Mouse (Mus musculus): ENCODE results near the gene Ift57. TPM values are rescaled to one million over a fixed set of nuclear protein-coding genes. Genes with fewer than 3 reads are reported as not detected.

Ift57 gene
- polyA plus RNA-seq, 2 experiments = 2.0 to 2.7 TPM

DNA sequence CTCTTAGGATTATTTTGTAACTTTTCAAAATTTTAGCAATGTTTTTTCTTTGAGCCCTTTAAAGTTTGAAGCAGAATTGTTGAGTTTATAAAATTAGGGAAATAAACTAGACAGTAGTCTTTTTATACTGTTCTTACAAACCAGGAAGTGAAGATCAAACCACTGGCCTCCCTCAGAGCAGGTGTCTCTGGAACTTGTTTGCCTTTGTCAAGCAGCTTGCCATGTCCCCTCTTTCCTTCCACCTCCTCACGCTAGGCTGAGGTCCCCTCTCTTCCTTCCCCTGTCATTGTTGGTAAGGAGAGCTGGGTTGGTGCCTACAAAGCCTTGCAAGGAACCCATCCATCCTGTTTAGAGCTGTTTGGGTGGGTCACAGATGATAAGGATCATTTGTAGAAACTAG, 9.0 kb downstream of the Ift57 start:
- WGBS (ENCODE audit: insufficient replicate concordance) = 11% methylated on average over 1 of the region's 1 CpGs
- Histone ChIP-seq H3K27me3 (ENCODE audit: control insufficient read depth, insufficient read depth, low read length) (no peaks in the 10 kb centered on the region), H3K27ac (no peak overlapping the region), H3K36me3 (replicated peaks; ENCODE audit: control insufficient read depth, insufficient read depth, low read depth) (no peaks in the 10 kb centered on the region), H3K4me2 (ENCODE audit: low read depth) (no peak overlapping the region), H3K9me3 (ENCODE audit: control insufficient read depth, low read length) (no peaks in the 10 kb centered on the region), H3K9ac (replicated peaks) (no peak overlapping the region), H3K4me3 (ENCODE audit: insufficient read depth in 1 of 2, low read depth in 2 of 2, low read length in 2 of 2) (no peak overlapping the region), H3K4me1 (replicated peaks; ENCODE audit: control insufficient read depth in 2 of 2, insufficient read depth in 2 of 2, low read length in 1 of 2) (0 out of 4 replicates have a peak, but pooled peaks cover 0 to 1% of the 10 kb centered on the region in 2 experiments)
- DNase-seq (ENCODE audit: low read depth in 3 of 3, low spot score in 3 of 3) (no peak), ATAC-seq (ENCODE audit: insufficient read depth) (no peak)
- TF ChIP-seq EP300 (IDR thresholded peaks at IDR 0.05; ENCODE audit: low read depth) = no peak
- no peak for TF ChIP-seq CTCF (IDR thresholded peaks at IDR 0.05; ENCODE audit: low read depth)

DNA sequence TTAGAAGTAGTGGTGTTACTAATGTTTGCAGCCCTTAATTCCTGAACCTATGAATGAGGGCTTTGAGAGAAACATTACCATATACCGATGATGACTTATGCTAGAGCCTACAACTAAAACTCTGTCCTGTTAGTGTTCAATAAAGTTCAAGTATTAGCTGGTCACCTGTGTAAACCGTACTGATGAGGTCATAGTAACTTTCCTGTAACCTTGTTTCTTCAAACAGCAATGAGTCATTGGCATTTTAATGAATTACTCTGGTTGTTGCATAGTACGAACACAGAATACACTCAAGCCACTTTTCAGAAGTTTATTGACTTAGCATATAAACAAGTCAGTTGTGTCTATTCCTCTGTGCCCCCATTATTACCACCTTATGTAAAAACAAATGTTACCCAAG, 11.2 kb downstream of the Ift57 start:
- DNase-seq (ENCODE audit: low read depth in 3 of 3, low spot score in 3 of 3) = no peak
- Histone ChIP-seq H3K36me3 (replicated peaks; ENCODE audit: control insufficient read depth, insufficient read depth, low read depth) (no peaks in the 10 kb centered on the region), H3K4me3 (ENCODE audit: insufficient read depth in 1 of 2, low read depth in 2 of 2, low read length in 2 of 2) (no peak overlapping the region), H3K4me1 (replicated peaks; ENCODE audit: control insufficient read depth in 2 of 2, insufficient read depth in 2 of 2, low read length in 1 of 2) (0 out of 4 replicates have a peak, but pooled peaks cover 0 to 1% of the 10 kb centered on the region in 2 experiments), H3K9me3 (ENCODE audit: control insufficient read depth, low read length) (no peaks in the 10 kb centered on the region), H3K4me2 (ENCODE audit: low read depth) (no peak overlapping the region), H3K27ac (no peak overlapping the region), H3K27me3 (ENCODE audit: control insufficient read depth, insufficient read depth, low read length) (no peaks in the 10 kb centered on the region), H3K9ac (replicated peaks) (no peak overlapping the region)
- no peak for TF ChIP-seq EP300 (IDR thresholded peaks at IDR 0.05; ENCODE audit: low read depth)
- no peak for TF ChIP-seq CTCF (IDR thresholded peaks at IDR 0.05; ENCODE audit: low read depth)
- 76% methylated on average over 3 of the region's 3 CpGs for WGBS (ENCODE audit: insufficient replicate concordance)
- ATAC-seq (ENCODE audit: insufficient read depth) = no peak

DNA sequence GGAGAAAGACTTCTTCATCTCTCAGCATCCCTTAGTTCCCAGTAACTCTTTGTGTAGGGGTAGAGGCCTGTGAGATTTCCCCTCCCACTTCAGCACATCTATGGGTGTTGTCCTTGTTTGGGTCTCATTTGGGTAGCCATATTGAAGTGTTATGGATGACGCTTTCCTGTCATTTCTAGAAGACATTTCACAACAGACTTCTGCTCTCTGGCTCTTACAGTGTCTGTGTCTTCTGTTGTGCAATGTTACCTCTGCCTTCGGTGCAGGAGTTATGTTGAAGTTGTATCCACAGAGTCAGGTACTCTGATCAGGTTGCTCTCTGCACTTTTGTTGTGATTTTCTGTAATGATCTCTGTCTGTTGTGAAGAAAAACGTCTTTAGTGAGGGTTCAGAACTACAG, 14.3 kb downstream of the Ift57 start:
- Histone ChIP-seq H3K9me3 (ENCODE audit: control insufficient read depth, low read length) (no peaks in the 10 kb centered on the region), H3K27me3 (ENCODE audit: control insufficient read depth, insufficient read depth, low read length) (no peaks in the 10 kb centered on the region), H3K4me2 (ENCODE audit: low read depth) (no peak overlapping the region), H3K4me3 (ENCODE audit: insufficient read depth in 1 of 2, low read depth in 2 of 2, low read length in 2 of 2) (no peak overlapping the region), H3K4me1 (replicated peaks; ENCODE audit: control insufficient read depth in 2 of 2, insufficient read depth in 2 of 2, low read length in 1 of 2) (0 out of 4 replicates have a peak, but pooled peaks cover 0 to 1% of the 10 kb centered on the region in 2 experiments), H3K27ac (no peak overlapping the region), H3K9ac (replicated peaks) (no peak overlapping the region), H3K36me3 (replicated peaks; ENCODE audit: control insufficient read depth, insufficient read depth, low read depth) (no peaks in the 10 kb centered on the region)
- no peak for TF ChIP-seq CTCF (IDR thresholded peaks at IDR 0.05; ENCODE audit: low read depth)
- no peak for TF ChIP-seq EP300 (IDR thresholded peaks at IDR 0.05; ENCODE audit: low read depth)
- DNase-seq (ENCODE audit: low read depth in 3 of 3, low spot score in 3 of 3) = no peak
- no peak for ATAC-seq (ENCODE audit: insufficient read depth)
- WGBS (ENCODE audit: insufficient replicate concordance) = 66% methylated on average over 3 of the region's 3 CpGs

DNA sequence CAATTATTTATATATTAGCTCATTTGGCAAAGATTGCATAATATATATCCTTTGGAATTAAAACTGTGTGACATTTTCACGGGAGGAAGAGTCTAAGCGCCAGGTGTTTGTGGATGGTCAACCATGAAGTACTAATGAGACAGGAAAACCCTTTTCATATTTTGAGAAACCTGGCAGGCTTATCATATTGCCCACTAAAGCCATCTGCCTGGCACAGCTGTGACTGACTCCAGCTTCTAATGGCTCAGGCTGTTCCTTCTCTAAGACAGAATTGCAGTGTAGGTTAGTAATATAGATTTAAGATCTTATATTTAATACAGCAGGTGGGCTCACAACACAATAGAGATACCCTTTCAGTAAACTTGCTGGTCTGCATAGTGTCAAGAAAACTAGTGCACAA, 21.6 kb downstream of the Ift57 start:
- Histone ChIP-seq H3K27ac (no peak overlapping the region), H3K4me3 (ENCODE audit: insufficient read depth in 1 of 2, low read depth in 2 of 2, low read length in 2 of 2) (no peak overlapping the region), H3K4me2 (ENCODE audit: low read depth) (no peak overlapping the region), H3K27me3 (ENCODE audit: control insufficient read depth, insufficient read depth, low read length) (no peaks in the 10 kb centered on the region), H3K36me3 (replicated peaks; ENCODE audit: control insufficient read depth, insufficient read depth, low read depth) (no peaks in the 10 kb centered on the region), H3K4me1 (replicated peaks; ENCODE audit: control insufficient read depth in 2 of 2, insufficient read depth in 2 of 2, low read length in 1 of 2) (peaks cover 2 to 4% of the 10 kb centered on the region in 2 experiments; a peak in 1 of 4 replicates), H3K9me3 (ENCODE audit: control insufficient read depth, low read length) (no peaks in the 10 kb centered on the region), H3K9ac (replicated peaks) (no peak overlapping the region)
- ATAC-seq (ENCODE audit: insufficient read depth) = no peak
- TF ChIP-seq CTCF (IDR thresholded peaks at IDR 0.05; ENCODE audit: low read depth) = no peak
- TF ChIP-seq EP300 (IDR thresholded peaks at IDR 0.05; ENCODE audit: low read depth) = no peak
- DNase-seq (ENCODE audit: low read depth in 3 of 3, low spot score in 3 of 3) = no peak
- WGBS (ENCODE audit: insufficient replicate concordance) = 55% methylated on average over 2 of the region's 2 CpGs

DNA sequence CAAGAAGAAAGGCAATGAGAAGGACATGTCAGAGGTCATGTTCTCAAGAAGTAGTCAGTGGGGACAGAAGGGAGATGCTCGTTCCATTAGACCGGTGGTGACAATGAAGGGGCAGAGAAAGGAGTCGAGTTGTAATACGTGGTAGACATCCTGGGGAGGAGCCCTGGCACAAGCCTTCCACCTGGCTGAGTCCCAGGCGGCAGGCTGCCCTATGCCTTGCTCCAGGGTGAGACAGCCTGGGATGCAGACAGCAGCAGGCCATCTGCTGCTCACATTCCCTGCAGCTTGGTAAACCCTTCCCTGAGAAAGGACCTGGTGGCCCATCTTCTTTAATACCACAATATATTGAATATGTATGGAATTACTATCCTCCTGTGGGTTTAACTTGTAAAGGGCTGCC, 22.6 kb downstream of the Ift57 start:
- ATAC-seq (ENCODE audit: insufficient read depth) = no peak
- Histone ChIP-seq H3K4me2 (ENCODE audit: low read depth) (no peak overlapping the region), H3K27ac (no peak overlapping the region), H3K4me3 (ENCODE audit: insufficient read depth in 1 of 2, low read depth in 2 of 2, low read length in 2 of 2) (no peak overlapping the region), H3K4me1 (replicated peaks; ENCODE audit: control insufficient read depth in 2 of 2, insufficient read depth in 2 of 2, low read length in 1 of 2) (peaks cover 2 to 4% of the 10 kb centered on the region in 2 experiments; a peak in 1 of 4 replicates), H3K27me3 (ENCODE audit: control insufficient read depth, insufficient read depth, low read length) (no peaks in the 10 kb centered on the region), H3K36me3 (replicated peaks; ENCODE audit: control insufficient read depth, insufficient read depth, low read depth) (no peaks in the 10 kb centered on the region), H3K9me3 (ENCODE audit: control insufficient read depth, low read length) (no peaks in the 10 kb centered on the region), H3K9ac (replicated peaks) (no peak overlapping the region)
- TF ChIP-seq CTCF (IDR thresholded peaks at IDR 0.05; ENCODE audit: low read depth) = no peak
- TF ChIP-seq EP300 (IDR thresholded peaks at IDR 0.05; ENCODE audit: low read depth) = no peak
- no peak for DNase-seq (ENCODE audit: low read depth in 3 of 3, low spot score in 3 of 3)
- WGBS (ENCODE audit: insufficient replicate concordance) = 70% methylated on average over 5 of the region's 5 CpGs

Measured in liver, embryonic 14.5 days (tissue).